Mouse (Mus musculus) midbrain, embryonic 15.5 days (tissue): ENCODE results near the gene Hoxb6. TPM values are rescaled to one million over a fixed set of nuclear protein-coding genes. Genes with fewer than 3 reads are reported as not detected.

ENCODE experiments used
- ATAC-seq: fragments of 200-750 bp; cut with Nextera tagmentation; replicated peaks from 2 replicates; pipeline ENCODE4 v1.8.0; 2017; ENCODE audit warnings: moderate TSS enrichment
- H3K27ac ChIP-seq: fragments of 300-500 bp; sonication (generic); 2 replicates; pipeline ENCODE4 v1.5.1; 2015; ENCODE audit warnings: mild to moderate bottlenecking, inconsistent platforms
- H3K27me3 ChIP-seq: fragments of 300-500 bp; sonication (generic); replicated peaks from 2 replicates; pipeline ENCODE4 v1.6.1; 2015; ENCODE audit warnings: inconsistent platforms
- H3K36me3 ChIP-seq: fragments of 300-500 bp; sonication (generic); replicated peaks from 2 replicates; pipeline ENCODE4 v1.6.1; 2015; ENCODE audit warnings: inconsistent platforms
- H3K4me1 ChIP-seq: fragments of 300-500 bp; sonication (generic); 2 replicates; pipeline ENCODE4 v1.6.1; 2015; ENCODE audit warnings: inconsistent platforms
- H3K4me2 ChIP-seq: fragments of 300-500 bp; sonication (generic); 2 replicates; pipeline ENCODE4 v1.6.1; 2015; ENCODE audit warnings: inconsistent platforms, mild to moderate bottlenecking, moderate library complexity
- H3K4me3 ChIP-seq: fragments of 300-500 bp; sonication (generic); 2 replicates; pipeline ENCODE4 v1.5.1; 2015; ENCODE audit warnings: mild to moderate bottlenecking, inconsistent platforms
- H3K9ac ChIP-seq: fragments of 300-500 bp; sonication (generic); 2 replicates; pipeline ENCODE4 v1.6.1; 2015; ENCODE audit warnings: mild to moderate bottlenecking, inconsistent platforms
- H3K9me3 ChIP-seq: fragments of 300-500 bp; sonication (generic); 2 replicates; pipeline ENCODE4 v1.6.1; 2016; ENCODE audit warnings: inconsistent platforms
- WGBS: fragments of 180-500 bp; shearing (Covaris S2); methylation state at CpG from one replicate; pipeline ENCODE4 v1.1.7; 2015; ENCODE audit warnings: mixed read lengths; 5-methylcytosine and 5-hydroxymethylcytosine counted together
- microRNA counts: library from miRNA; unstranded; fragments of <30 nt; microRNA quantifications from one replicate; lab custom pipeline; 2016
- microRNA-seq: library from miRNA; unstranded; fragments of <30 nt; microRNA quantifications from one replicate; pipeline ENCODE4, GENCODE M21; 2016
- polyA plus RNA-seq: library from polyadenylated mRNA; unstranded; fragments of >200 nt; fragmentation: Nextera tagmentation; extraction: Ambion mirVana; gene quantifications from 2 replicates; pipeline ENCODE4 v1.2.1, GENCODE M21; 2015

The Hoxb6 gene
- polyA plus RNA-seq, 1 experiment from 2014 or later: 0.13 TPM

DNA sequence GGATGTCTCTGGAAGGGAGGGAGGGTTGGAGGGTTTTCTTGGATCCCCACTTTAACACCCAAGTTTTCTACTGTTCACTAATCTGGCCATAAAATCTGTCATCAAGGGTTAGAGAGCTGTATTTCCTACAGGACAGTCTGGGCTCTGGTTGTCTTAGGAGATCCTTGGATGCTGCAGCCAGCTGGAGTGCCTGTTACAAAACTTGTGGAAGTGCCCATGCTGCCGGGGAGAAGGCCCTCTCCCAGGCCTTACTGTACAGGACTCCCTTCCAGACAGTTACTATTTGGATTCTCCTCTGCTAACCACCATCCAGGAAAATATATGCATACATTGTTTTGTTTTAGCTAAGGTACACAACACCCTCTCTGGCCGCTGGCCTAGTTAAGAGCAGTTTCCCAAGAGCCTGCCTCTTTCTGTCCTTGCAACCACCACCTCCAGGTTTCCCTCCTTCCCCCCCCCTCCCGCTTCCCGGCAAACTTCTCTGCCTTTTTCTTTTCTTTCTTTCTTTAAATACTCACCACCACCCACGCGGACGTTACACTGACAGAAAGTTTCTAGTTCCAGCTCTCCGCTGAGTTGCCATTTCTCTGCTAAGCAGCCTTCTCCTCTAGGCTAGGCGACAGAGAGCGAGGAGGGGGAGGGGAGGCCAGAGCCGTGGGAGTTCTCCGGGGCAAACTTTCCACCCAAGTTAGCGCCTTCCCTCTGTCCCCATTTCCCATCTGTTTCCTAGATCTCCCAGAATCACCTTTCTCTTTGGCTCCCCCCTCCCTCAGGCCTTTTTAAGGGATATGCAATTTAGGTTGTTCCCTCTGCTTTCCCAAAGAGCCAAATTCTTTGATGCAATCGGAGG lies 57.4 kb downstream of the Hoxb6 start:
- WGBS: under 1% methylated on average over 14 of the region's 14 CpGs
- H3K4me3 ChIP-seq: no peak overlapping the region
- peaks cover 91% of the 10 kb centered on the region for H3K27me3 ChIP-seq
- H3K9me3 ChIP-seq: no peaks in the 10 kb centered on the region
- H3K9ac ChIP-seq: no peak overlapping the region
- H3K27ac ChIP-seq: no peak overlapping the region
- no peak for ATAC-seq
- H3K4me1 ChIP-seq: peaks cover 9% of the 10 kb centered on the region
- H3K36me3 ChIP-seq: no peaks in the 10 kb centered on the region
- no peak overlapping the region for H3K4me2 ChIP-seq

DNA sequence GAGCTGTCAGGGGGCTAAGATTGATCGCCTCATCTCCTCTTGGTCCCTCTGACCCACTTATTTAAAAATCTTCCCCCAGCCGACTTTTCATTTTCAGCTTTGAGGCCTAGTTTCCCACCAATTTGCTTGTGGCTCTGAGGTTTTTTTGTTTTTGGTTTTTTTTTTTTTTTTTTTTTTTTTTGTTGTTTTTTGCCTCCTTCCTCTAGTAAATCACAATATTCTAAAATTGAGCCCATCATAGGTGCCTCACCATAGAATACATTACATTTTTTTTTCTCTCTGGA lies 58.0 kb downstream of the Hoxb6 start, which contains the start of gene Hoxb2:
Gene Hoxb2, plus strand, starts transcription at position 185 of the 284 bp plus-strand sequence.
- H3K4me3 ChIP-seq: no peak within 1 kb of the TSS
- ATAC-seq: no peak
- no peak within 1 kb of the TSS for H3K4me2 ChIP-seq
- 4% methylated on average over 2 of the region's 2 CpGs for WGBS
- H3K9ac ChIP-seq: no peak within 1 kb of the TSS
- peaks cover 91% of the 10 kb centered on the region for H3K27me3 ChIP-seq
- no peak within 1 kb of the TSS for H3K27ac ChIP-seq
- peaks cover 9% of the 10 kb centered on the region for H3K4me1 ChIP-seq
- no peaks in the 10 kb centered on the region for H3K9me3 ChIP-seq
- H3K36me3 ChIP-seq: no peaks in the 10 kb centered on the region

DNA sequence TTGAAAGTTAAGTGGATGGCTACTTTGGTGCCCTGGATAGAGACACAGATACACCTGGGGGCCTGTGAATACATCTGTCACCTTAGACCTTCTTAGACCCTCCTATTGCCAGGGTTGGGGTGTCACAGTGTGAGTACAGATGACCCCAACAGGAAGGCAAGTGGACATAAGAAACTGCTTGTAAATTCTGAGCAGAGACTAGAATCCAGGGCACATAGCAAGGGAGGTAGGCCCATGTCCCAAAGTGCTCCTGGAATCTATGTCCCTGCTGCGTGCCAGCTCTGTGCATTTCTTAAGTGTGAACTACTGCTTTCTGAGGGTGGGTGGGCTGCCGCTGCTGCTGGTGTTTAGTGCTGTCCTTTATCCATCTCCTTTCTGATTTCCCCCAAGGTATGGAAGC lies 58.5 kb downstream of the Hoxb6 start:
- H3K36me3 ChIP-seq: no peaks in the 10 kb centered on the region
- peaks cover 4% of the 10 kb centered on the region for H3K4me1 ChIP-seq
- H3K9ac ChIP-seq: no peak overlapping the region
- H3K9me3 ChIP-seq: no peaks in the 10 kb centered on the region
- H3K4me3 ChIP-seq: no peak overlapping the region
- peaks cover 89% of the 10 kb centered on the region for H3K27me3 ChIP-seq
- no peak overlapping the region for H3K4me2 ChIP-seq
- H3K27ac ChIP-seq: no peak overlapping the region
- WGBS: 9% methylated on average over 2 of the region's 2 CpGs
- ATAC-seq: no peak

MicroRNAs within 50 kb of the gene (microRNA counts, 519-probe panel; counts per million panel counts)
- microRNA mmu-miR-10a (lab: Ali Mortazavi, UCI) (2,101 counts per million, percentile 22 among the panel's probes with 10 or more counts), microRNA mmu-miR-196a (lab: Ali Mortazavi, UCI) (not detected)

Small RNA genes lying within 50 kb of the gene (microRNA-seq; reads per million reads assigned to microRNA genes)
- gene Mir10a (970 reads per million, percentile 80 among the genes with 10 or more reads in this experiment), gene Mir196a-1 (not detected)

Other genes starting within 250 kb of the Hoxb6 start
- gene Ube2z, start 227.1 kb upstream of the Hoxb6 start, polyA plus RNA-seq: 41.4 and 44.0 TPM in 2 replicates
- 546 and 607 TPM in 2 replicates for gene Atp5g1, start 216.8 kb upstream of the Hoxb6 start, polyA plus RNA-seq
- gene Calcoco2, start 180.5 kb upstream of the Hoxb6 start, polyA plus RNA-seq: not detected in 2 replicates
- 0.14 and 0.26 TPM in 2 replicates for gene Ttll6, start 158.7 kb upstream of the Hoxb6 start, polyA plus RNA-seq
- not detected in 2 replicates for gene Hoxb13, start 98.2 kb upstream of the Hoxb6 start, polyA plus RNA-seq
- gene Hoxb9, start 21.0 kb upstream of the Hoxb6 start, polyA plus RNA-seq: not detected in 2 replicates
- gene Hoxb8, start 10.6 kb upstream of the Hoxb6 start, polyA plus RNA-seq: not detected in 2 replicates
- gene Hoxb7, start 5.9 kb upstream of the Hoxb6 start, polyA plus RNA-seq: not detected in 2 replicates
- gene Hoxb5, start 10.9 kb downstream of the Hoxb6 start, polyA plus RNA-seq: 0.09 and 0.70 TPM in 2 replicates
- not detected in 2 replicates for gene Hoxb4, start 25.8 kb downstream of the Hoxb6 start, polyA plus RNA-seq
- gene Hoxb3, start 30.9 kb downstream of the Hoxb6 start, polyA plus RNA-seq: 0.15 TPM in 1 of 2 replicates, not detected in the other
- gene Hoxb2, start 58.0 kb downstream of the Hoxb6 start, polyA plus RNA-seq: 0.17 and 0.32 TPM in 2 replicates
- not detected in 2 replicates for gene Hoxb1, start 73.3 kb downstream of the Hoxb6 start, polyA plus RNA-seq
- 3.0 and 3.8 TPM in 2 replicates for gene Skap1, start 172.1 kb downstream of the Hoxb6 start, polyA plus RNA-seq